Mouse (Mus musculus) heart, postnatal 0 days (tissue): ENCODE results near the gene Gm31371. TPM values are rescaled to one million over a fixed set of nuclear protein-coding genes. Genes with fewer than 3 reads are reported as not detected.
"Not testable (repeated sequence)": the region's sequence is repeated elsewhere in the genome, so short reads cannot be mapped to it uniquely, and the experiment has no call there.

Experiments
- ATAC-seq: fragments of 200-750 bp; cut with Nextera tagmentation; 2 replicates; pipeline ENCODE4 v1.8.0; 2017; ENCODE audit warnings: low read depth, moderate number of reproducible peaks, moderate library complexity; ENCODE audit not compliant: insufficient read depth
- DNase-seq: peaks from one replicate; pipeline ENCODE4 v3.0.0-alpha.2; 2016; ENCODE audit warnings: low spot score
- H3K27ac ChIP-seq: fragments of 300-500 bp; sonication (generic); 2 replicates; pipeline ENCODE4 v1.5.1; 2014; ENCODE audit warnings: low read depth, mild to moderate bottlenecking
- H3K27me3 ChIP-seq: fragments of 300-500 bp; sonication (generic); 2 replicates; pipeline ENCODE4 v1.6.1; 2014; ENCODE audit warnings: low read length, mixed read lengths; ENCODE audit not compliant: control insufficient read depth, insufficient read depth
- H3K36me3 ChIP-seq: fragments of 300-500 bp; sonication (generic); replicated peaks from 2 replicates; pipeline ENCODE4 v1.6.1; 2014; ENCODE audit warnings: low read length, mixed read lengths; ENCODE audit not compliant: control insufficient read depth, insufficient read depth
- H3K4me1 ChIP-seq: fragments of 300-500 bp; sonication (generic); 2 replicates; pipeline ENCODE4 v1.6.1; 2014; ENCODE audit warnings: antibody characterized with exemption; ENCODE audit not compliant: control insufficient read depth, insufficient read depth
- H3K4me2 ChIP-seq: fragments of 300-500 bp; sonication (generic); 2 replicates; pipeline ENCODE4 v1.6.1; 2014; ENCODE audit warnings: low read depth, mild to moderate bottlenecking, low read length, moderate library complexity
- H3K4me3 ChIP-seq: fragments of 300-500 bp; sonication (generic); 2 replicates; pipeline ENCODE4 v1.5.1; 2014; ENCODE audit warnings: low read depth, low read length
- H3K9ac ChIP-seq: fragments of 300-500 bp; sonication (generic); replicated peaks from 2 replicates; pipeline ENCODE4 v1.6.1; 2014; ENCODE audit warnings: low read depth, low read length, mixed read lengths
- H3K9me3 ChIP-seq: fragments of 300-500 bp; sonication (generic); replicated peaks from 2 replicates; pipeline ENCODE4 v1.6.1; 2016; ENCODE audit warnings: low read length; ENCODE audit not compliant: control insufficient read depth
- CTCF ChIP-seq: IDR thresholded peaks from 2 replicates; pipeline ENCODE4 v1.5.1; 2016; ENCODE audit warnings: antibody characterized with exemption, control low read depth, low read depth
- EP300 ChIP-seq: IDR thresholded peaks from 2 replicates; pipeline ENCODE4 v1.6.1; 2016; ENCODE audit warnings: antibody characterized with exemption, low read depth
- WGBS: fragments of 180-500 bp; shearing (Covaris S2); extraction: QIAGEN DNeasy Blood & Tissue Kit; methylation state at CpG from one replicate; pipeline ENCODE4 v1.1.7; 2014; 5-methylcytosine and 5-hydroxymethylcytosine counted together
- polyA plus RNA-seq: library from polyadenylated mRNA; unstranded; fragments of >200 nt; fragmentation: Nextera tagmentation; extraction: Ambion mirVana; gene quantifications from 2 replicates; pipeline ENCODE4 v1.2.1, GENCODE M21; 2015
- total RNA-seq: library from RNA; depleted of rRNA; stranded (reverse); fragments of >200 nt; gene quantifications from 2 replicates; pipeline ENCODE4 v1.2.3, GENCODE M21; 2014; ENCODE audit warnings: low replicate concordance; rRNA removed

The Gm31371 gene
- total and polyA plus RNA-seq, 2 experiments from 2014 or later = 0.08 TPM; not detected in 1

- H3K9ac ChIP-seq = no peak overlapping the region
- H3K4me2 ChIP-seq = no peak overlapping the region
- TF ChIP-seq CTCF = no peak
- no peak for TF ChIP-seq EP300
- WGBS = 60% methylated on average over 2 of the region's 2 CpGs
- H3K27ac ChIP-seq = no peak overlapping the region
- DNase-seq (no peak), ATAC-seq (no peak)
- no peak overlapping the region for H3K4me3 ChIP-seq
- H3K9me3 ChIP-seq = no peaks in the 10 kb centered on the region
- H3K27me3 ChIP-seq = no peaks in the 10 kb centered on the region
- H3K4me1 ChIP-seq = no peaks in the 10 kb centered on the region
- H3K36me3 ChIP-seq = no peaks in the 10 kb centered on the region
Observed at GRCm38 (mm10) chr8:19960935-19961334, 57.7 kb downstream of the Gm31371 start.

GRCm38 (mm10) chr8:19963766-19964165, 60.6 kb downstream of the Gm31371 start:
- not testable (repeated sequence) for H3K4me1 ChIP-seq, H3K4me2 ChIP-seq, H3K4me3 ChIP-seq, H3K27ac ChIP-seq, H3K9ac ChIP-seq, H3K9me3 ChIP-seq, H3K27me3 ChIP-seq, H3K36me3 ChIP-seq, ATAC-seq, DNase-seq
- WGBS = 60% methylated on average over 2 of the region's 2 CpGs

- not testable (repeated sequence) for H3K36me3 ChIP-seq, DNase-seq, H3K4me1 ChIP-seq, H3K27ac ChIP-seq, H3K4me2 ChIP-seq, H3K4me3 ChIP-seq, H3K9me3 ChIP-seq, ATAC-seq, H3K27me3 ChIP-seq, H3K9ac ChIP-seq
- WGBS = 47% methylated on average over 2 of the region's 2 CpGs
Observed at GRCm38 (mm10) chr8:19968151-19968550, 65.0 kb downstream of the Gm31371 start.

GRCm38 (mm10) chr8:19975237-19975636, 72.0 kb downstream of the Gm31371 start:
- ATAC-seq, H3K27ac ChIP-seq, H3K36me3 ChIP-seq, H3K4me3 ChIP-seq, H3K4me2 ChIP-seq, H3K9ac ChIP-seq, DNase-seq, H3K27me3 ChIP-seq, H3K4me1 ChIP-seq, H3K9me3 ChIP-seq: not testable (repeated sequence)
- 77% methylated on average over 6 of the region's 6 CpGs for WGBS

Other genes with a start within 250 kb of the Gm31371 start
- gene 4930467E23Rik, start 173.8 kb upstream of the Gm31371 start, total RNA-seq = not detected in 2 replicates
- gene 4930467E23Rik, start 173.8 kb upstream of the Gm31371 start, polyA plus RNA-seq = not detected in 2 replicates